Mouse (Mus musculus): ENCODE measurements around the gene Tmem81.
"Not testable (repeated sequence)": the region's sequence is repeated elsewhere in the genome, so short reads cannot be mapped to it uniquely, and the experiment has no call there.

Gene Tmem81

DNA sequence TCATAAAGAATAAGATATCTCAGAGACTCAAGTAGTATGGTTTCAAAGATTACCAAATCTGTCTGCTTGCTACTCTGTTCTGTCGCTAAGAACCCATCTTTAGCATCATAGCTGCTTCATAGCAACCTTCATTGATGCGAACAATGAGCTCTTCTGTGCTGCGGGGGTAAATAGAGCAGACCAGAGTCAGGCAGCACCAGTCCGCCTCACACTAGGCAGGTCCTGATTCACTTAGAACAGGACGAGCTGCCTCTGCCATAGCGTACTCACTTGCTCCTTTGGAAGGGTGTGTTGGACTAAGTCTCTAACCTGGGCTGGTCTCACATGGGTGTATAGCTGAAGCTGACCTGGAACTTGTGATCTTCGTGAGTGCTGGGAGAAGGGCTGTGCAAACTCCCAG lies at the start of gene Tmem81:
Gene Tmem81 (plus strand): TSS at position 173 of the 400 bp plus-strand sequence.
- DNase-seq: no peak

GRCm38 (mm10) chr1:132464651-132465050 lies 41.4 kb upstream of the Tmem81 start:
- no peak for DNase-seq

DNA sequence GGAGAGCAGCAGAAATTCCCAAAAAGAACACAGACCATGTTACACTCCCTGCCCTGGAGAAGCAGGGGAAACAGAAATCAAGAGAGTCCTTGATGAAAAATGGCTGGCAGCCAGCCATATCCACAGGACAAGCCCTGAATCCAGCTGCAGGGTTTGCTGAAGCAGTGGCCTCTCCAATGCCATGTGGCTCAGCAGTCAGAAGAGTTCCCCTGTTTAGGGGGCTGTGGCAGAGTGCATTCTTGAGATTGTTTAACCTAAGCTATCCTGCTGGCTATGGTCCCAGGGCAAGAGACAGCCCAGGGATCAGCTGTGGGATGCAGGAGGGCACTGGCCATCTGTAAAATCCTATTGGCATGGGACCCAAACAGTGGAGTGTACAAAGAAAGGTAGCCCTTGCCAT lies 37.1 kb upstream of the Tmem81 start:
- DNase-seq: peak in 1 of 2 experiments; percentile 16

- DNase-seq: no peak
Observed at GRCm38 (mm10) chr1:132469519-132469918, 36.5 kb upstream of the Tmem81 start.

DNA sequence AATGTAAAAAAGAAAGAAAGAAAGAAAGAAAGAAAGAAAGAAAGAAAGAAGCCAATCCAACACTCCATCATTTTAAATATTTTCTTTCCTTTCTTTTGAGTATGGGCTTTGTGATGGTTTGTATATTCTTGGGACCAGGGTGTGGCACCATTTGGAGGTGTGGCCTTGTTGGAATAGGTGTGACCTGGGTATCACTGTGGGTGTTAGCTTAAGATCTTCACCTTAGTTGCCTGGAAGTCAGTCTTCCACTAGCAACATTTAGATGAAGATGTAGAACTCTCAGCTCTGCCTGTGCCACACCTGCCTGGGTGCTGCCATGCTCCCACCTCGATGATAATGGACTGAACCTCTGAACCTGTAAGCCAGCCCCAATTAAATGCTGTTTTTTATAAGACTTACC lies 36.0 kb upstream of the Tmem81 start:
- not testable (repeated sequence) for DNase-seq

- no peak for DNase-seq
Observed at GRCm38 (mm10) chr1:132471032-132471431, 35.0 kb upstream of the Tmem81 start.

GRCm38 (mm10) chr1:132471499-132471898 lies 34.5 kb upstream of the Tmem81 start:
- no peak for DNase-seq

GRCm38 (mm10) chr1:132472537-132472936 lies 33.5 kb upstream of the Tmem81 start:
- DNase-seq: no peak

DNA sequence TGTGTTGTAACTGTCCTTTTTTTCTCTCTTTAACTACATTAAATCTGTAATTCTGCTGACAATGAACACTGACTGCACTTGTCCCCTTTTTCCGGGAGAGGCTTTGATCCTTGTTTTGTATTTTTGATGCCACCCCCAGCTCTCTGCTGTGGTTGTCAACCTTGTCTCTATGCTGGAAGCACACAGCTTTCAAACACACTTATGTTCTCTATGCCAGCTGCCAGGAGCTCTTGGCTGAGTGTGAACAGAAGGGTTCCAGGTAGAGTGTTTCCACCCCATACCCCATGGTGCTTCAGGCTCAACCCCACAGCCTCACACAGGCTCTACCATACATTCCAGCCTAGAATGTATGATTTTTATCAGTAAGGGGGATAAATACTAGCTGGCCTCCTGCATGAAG lies 31.5 kb upstream of the Tmem81 start:
- no peak for DNase-seq

DNA sequence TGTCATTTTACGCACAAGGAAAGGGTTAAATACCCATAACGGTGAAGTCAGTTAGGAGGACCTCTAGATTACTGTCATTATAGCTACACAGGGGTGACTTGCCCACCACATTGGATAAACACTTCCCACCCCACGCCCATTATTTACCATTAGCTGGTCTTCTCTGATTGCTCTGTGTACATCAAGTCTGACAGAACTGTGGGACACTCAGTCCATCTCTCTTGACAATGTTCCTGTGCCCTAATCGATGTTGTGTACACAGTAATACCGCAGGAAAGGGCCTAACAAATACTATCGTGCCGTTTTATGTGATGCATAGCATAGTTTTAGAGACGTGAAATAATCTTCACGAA lies 29.5 kb upstream of the Tmem81 start:
- DNase-seq: no peak

GRCm38 (mm10) chr1:132476928-132477691 lies 28.9 kb upstream of the Tmem81 start, which contains the start of gene Rbbp5:
Gene Rbbp5 (plus strand): TSS chr1:132477365.
- peak; percentile 75 to 90 for DNase-seq

DNA sequence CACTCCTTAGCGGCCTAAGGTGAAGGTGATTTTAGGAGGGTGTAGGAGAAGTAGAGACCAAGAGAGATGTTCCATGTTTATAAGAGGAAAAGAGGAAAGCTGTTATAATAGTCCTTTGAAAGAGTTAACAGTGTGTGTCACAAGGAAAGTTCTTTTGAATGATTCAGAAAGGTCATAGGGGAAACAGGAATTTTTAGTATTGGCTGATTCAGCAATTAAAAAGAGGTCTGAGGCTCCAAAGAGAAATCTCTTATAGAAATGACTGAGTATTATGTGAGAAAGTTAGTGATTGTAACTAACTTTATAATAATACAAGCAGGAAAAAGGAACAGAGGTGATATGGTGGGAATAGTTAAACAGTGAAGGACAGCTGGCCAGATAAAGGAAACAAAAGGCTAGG lies 26.6 kb upstream of the Tmem81 start:
- no peak for DNase-seq

GRCm38 (mm10) chr1:132481619-132482018 lies 24.4 kb upstream of the Tmem81 start:
- DNase-seq: no peak

GRCm38 (mm10) chr1:132483234-132483633 lies 22.8 kb upstream of the Tmem81 start:
- DNase-seq: no peak

DNA sequence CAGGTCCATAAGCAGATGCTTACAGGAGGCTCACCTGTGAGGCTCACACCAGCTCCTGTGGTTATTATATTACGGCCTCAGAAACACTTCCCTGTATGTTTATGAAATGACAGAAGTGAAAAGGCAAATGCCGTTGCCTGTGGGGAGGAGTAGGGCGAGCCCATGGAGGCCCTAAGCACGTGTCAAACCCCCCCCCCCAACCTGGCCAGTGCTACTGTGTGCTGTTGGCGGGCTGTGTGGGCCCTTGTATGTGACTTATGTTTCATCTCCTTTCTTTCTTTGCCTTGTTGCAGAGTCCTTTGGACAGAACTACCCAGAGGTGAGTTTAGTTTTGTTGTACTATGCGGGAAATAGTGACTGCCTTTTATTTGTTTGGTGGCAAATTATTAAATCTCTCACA lies 22.3 kb upstream of the Tmem81 start:
- no peak for DNase-seq

DNA sequence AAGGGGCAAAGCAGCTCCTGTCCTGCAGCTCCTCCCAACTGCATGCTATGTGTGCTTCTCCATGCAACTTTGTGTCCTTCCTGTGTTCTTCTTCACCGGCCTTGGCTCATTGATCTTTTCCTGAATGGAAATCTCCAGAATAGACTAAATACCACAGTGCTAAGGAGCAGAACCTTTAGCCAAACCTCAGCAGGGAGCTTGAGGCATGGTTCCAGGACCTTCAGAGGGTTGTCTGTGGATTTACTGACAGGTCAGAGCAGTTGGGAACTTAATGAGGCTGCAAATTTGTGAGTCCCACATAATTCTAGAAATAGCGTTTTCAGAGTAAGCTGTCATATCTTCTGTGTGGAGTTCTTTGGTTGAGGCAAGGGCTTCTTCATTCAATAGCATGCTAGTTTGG lies 5.5 kb upstream of the Tmem81 start:
- peak in 1 of 2 experiments; percentile 22 for DNase-seq

- no peak for DNase-seq
Observed at GRCm38 (mm10) chr1:132505155-132505554, 875 bp upstream of the Tmem81 start.

DNA sequence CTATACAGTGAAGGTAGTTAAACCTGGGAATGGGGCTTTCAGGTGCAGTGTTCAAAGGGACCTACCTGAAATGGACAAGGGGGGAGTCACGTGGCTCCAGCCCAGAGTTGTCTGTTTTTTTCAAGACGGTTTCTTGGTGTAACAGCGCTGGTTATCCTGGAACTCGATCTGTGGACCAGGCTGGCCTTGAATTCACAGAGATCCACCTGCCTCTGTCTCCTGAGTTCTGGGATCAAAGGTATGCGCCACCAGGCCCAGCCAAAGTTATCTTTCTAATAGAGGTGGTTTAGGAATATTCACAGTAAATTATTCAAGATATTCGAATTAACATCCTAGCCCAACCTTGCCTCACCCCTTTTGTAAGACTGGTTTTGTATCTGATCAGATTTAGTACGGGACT lies 626 bp downstream of the Tmem81 start:
- DNase-seq: no peak

- DNase-seq: peak in 1 of 2 experiments; percentile 41
Observed at GRCm38 (mm10) chr1:132509771-132510170, 3.7 kb downstream of the Tmem81 start.

GRCm38 (mm10) chr1:132511521-132511920 lies 5.5 kb downstream of the Tmem81 start:
- DNase-seq: peak in 1 of 2 experiments; percentile 33

DNA sequence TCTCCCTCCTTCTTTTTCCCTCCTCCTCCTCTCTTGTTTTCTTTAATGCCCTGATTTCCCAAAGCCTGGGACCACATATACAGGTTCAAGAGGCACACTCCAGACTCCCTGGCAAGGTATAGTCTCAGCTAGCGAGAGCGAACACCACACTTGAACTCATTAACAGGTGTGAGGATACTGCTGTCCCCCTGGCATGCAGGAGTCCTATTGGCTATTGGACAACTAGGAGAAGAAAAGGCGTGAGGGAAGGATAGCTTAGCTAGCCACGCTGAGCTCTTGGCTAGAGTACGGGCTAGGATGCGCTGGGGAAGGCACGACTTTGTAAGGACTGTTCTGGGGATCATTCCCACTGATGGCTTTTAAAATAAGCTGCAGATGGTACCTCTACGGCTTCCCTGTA lies 6.1 kb downstream of the Tmem81 start:
- peak in 1 of 2 experiments; percentile 33 for DNase-seq

DNA sequence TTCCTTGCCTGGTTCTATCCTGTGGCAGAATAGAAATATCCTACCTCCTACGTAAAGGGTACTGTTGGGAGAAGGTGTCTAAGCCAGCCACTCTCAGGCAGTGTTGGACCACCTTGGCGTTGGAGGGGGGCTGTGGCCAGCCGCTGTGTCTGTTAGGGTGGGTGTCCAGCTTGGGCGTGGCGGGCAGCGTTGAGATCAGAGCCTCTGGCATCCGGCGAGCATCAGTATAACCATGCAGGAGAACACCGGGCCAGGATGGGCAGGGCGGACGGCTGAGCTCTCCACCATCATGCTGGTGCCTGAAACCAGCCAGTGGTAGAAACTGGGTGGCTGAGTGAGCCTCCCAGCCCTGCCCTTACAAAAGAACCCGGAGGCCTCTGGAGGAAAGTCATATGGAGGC lies 9.3 kb downstream of the Tmem81 start:
- no peak for DNase-seq

DNA sequence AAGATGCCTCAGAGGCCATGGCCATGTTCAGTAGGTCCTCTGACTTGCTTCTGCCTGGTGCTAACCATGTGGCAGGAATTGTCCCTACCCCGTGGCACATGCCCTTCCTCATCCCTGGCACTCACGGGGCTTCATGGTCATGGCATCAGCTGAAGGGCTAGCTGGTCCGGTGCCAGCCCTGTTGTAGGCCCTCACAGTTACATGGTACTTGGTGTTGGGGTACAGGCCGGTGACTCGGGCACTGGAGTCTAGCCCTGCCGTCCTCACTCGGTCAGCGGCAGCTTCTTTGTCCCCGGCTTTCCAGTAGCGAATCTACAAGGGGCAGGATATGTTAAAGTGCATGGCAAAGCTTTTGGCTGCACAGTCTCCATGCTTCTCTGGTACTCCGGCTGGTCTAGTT lies 10.7 kb downstream of the Tmem81 start:
- DNase-seq: peak in 1 of 2 experiments; percentile 26

DNA sequence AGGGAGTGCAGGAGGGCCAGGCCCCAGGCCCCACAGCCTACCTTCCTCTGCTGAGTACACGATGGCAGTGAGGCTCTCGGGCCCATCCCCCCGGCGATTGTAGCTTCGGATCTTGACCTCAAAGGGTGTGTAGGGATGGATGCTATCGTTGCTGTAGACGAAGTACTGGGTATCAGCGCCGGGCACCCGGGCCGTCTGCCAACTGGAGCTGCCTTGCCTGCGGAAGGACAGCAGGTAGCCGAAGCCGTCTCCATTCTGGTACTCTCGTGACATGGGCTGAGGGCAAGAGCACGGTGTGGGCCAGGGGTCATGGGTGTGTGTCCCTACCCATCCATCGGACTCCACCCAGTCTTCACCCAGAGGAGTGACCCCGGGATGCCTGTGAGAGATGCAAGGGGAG lies 12.6 kb downstream of the Tmem81 start:
- peak; percentile 81 to 84 for DNase-seq

DNA sequence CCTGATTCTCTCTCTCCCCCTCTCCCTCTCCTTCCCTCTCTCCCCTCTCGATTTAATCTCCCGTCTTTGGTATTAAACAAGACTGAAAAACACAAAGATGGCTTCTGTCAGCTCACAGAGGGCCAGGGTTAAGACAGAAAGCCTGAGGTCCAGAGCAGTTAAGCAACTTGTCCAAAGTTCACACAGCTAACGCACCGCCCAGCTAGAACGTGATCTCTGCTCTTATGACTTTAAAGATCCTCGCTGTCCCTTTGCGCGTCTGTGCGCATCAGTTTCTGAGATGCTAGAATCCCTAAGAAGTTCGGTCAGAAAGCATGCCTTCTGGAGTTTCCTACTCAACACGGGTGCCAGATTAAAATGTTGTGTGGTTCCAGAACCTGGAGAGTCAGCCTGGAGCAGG lies 13.7 kb downstream of the Tmem81 start:
- DNase-seq: peak in 1 of 2 experiments; percentile 6

Data from cerebellum, adult 18-20 months (tissue).